Mouse (Mus musculus) brain, embryonic 14.5 days (tissue): ENCODE measurements around the gene Cirbp.

Source experiments
- CTCF ChIP-seq: fragments of 200-500 bp; IDR thresholded peaks from 2 replicates; pipeline ENCODE4 v1.5.1; 2012; ENCODE audit warnings: inconsistent platforms, mild to moderate bottlenecking, moderate library complexity, borderline replicate concordance; ENCODE audit not compliant: insufficient read depth, insufficient read length; ENCODE audit errors: extremely low read depth
- POLR2A ChIP-seq: fragments of 200-500 bp; IDR thresholded peaks from 2 replicates; pipeline ENCODE4 v1.6.1; 2012; ENCODE audit warnings: mild to moderate bottlenecking, inconsistent platforms, borderline replicate concordance; ENCODE audit not compliant: poor library complexity, insufficient read depth, insufficient read length, severe bottlenecking; ENCODE audit errors: extremely low read depth

- TF ChIP-seq POLR2A: no peak
- TF ChIP-seq CTCF: no peak
Measured at GRCm38 (mm10) chr10:80220676-80221075, 54.9 kb downstream of the Cirbp start.
